Mouse (Mus musculus): ENCODE data around the gene Cep104.

DNA sequence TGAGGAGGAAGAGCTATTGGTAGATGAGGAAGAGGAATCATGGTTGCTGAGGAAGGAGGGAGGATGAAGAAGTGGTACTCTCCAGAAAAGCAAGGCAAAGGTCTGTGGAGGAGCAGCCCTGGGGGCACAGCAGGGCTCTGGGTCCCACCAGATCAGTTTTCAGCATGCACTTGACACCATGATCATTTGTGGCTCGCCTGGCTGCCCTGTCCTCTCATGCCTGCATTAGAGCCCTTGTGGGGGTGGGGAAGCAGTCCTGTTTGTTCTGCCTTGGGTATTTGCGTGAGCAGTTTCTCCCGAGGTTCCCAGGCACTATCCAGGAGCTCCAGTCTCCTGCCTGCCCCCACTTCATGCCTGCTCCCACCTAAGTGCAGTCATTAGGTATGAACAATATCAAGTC, 62.1 kb downstream of the Cep104 start:
- no peak for TF ChIP-seq CTCF (IDR thresholded peaks at IDR 0.05; ENCODE audit: low read depth)
- TF ChIP-seq EP300 (IDR thresholded peaks at IDR 0.05; ENCODE audit: low read depth), result no peak

Measured in liver, embryonic 14.5 days (tissue).